Mouse (Mus musculus) leukemia stem cell, adult 10-12 weeks (primary cell): Measurements from ENCODE around the gene Gpr87. TPM values are rescaled to one million over a fixed set of nuclear protein-coding genes. Genes with fewer than 3 reads are reported as not detected.

Experiments used
- polyA plus RNA-seq: library from polyadenylated mRNA; stranded (reverse); fragments of >175 nt; gene quantifications from 2 replicates; pipeline ENCODE4 v1.2.3, GENCODE M21; 2012; ENCODE audit warnings: low replicate concordance

The Gpr87 gene
- polyA plus RNA-seq, result not detected in 2 replicates

GRCm38 (mm10) chr3:59194938-59195337, at the start of gene Gpr87:
Gene Gpr87, minus strand, starts transcription at chr3:59195104.

GRCm38 (mm10) chr3:59210727-59211126, 15.8 kb upstream of the Gpr87 start, which contains the start of gene P2ry13:
Gene P2ry13, minus strand, starts transcription at chr3:59210882.

GRCm38 (mm10) chr3:59153424-59153823, 41.5 kb downstream of the Gpr87 start, which contains the start of gene P2ry14:
Gene P2ry14, minus strand, starts transcription at chr3:59153618.

Other genes with a start within 250 kb of the Gpr87 start
- gene Med12l, start 189.3 kb downstream of the Gpr87 start, polyA plus RNA-seq, result 0.21 and 0.35 TPM in 2 replicates
- 4.1 and 10.1 TPM in 2 replicates for gene Gpr171, start 93.3 kb downstream of the Gpr87 start, polyA plus RNA-seq
- 0.19 and 1.4 TPM in 2 replicates for gene P2ry14, start 41.5 kb downstream of the Gpr87 start, polyA plus RNA-seq
- 0.16 and 0.38 TPM in 2 replicates for gene P2ry13, start 15.8 kb upstream of the Gpr87 start, polyA plus RNA-seq
- gene P2ry12, start 67.8 kb upstream of the Gpr87 start, polyA plus RNA-seq, result 0.14 and 1.3 TPM in 2 replicates
- gene Igsf10, start 149.3 kb upstream of the Gpr87 start, polyA plus RNA-seq, result 0.02 TPM in 2 replicates